Mouse (Mus musculus): Measurements from ENCODE around the gene Zc3h7b. TPM values are rescaled to one million over a fixed set of nuclear protein-coding genes. Genes with fewer than 3 reads are reported as not detected.

The Zc3h7b gene
- polyA plus RNA-seq, 1 experiment from 2014 or later, result 43.9 TPM

- H3K27ac ChIP-seq (replicated peaks), result peak overlapping the region; percentile 86
- H3K4me3 ChIP-seq, result peak overlapping the region; percentile 56
- 0% methylated on average over 15 of the region's 26 CpGs for whole genome bisulfite sequencing
- peaks cover 19% of the 10 kb centered on the region for H3K36me3 ChIP-seq
- peak; percentile 8; the same call in 1 of the 2 replicates for ATAC-seq (ENCODE audit: low read depth)
- no peaks in the 10 kb centered on the region for H3K27me3 ChIP-seq
- H3K9me3 ChIP-seq, result no peaks in the 10 kb centered on the region
- peaks cover 45% of the 10 kb centered on the region for H3K4me1 ChIP-seq (replicated peaks)
- peak overlapping the region; percentile 82 for H3K9ac ChIP-seq
- peak overlapping the region; percentile 79 for H3K4me2 ChIP-seq
Measured at GRCm38 (mm10) chr15:81811599-81811996, 66.7 kb downstream of the Zc3h7b start.

- Histone ChIP-seq H3K9me3 (no peaks in the 10 kb centered on the region), H3K4me1 (replicated peaks) (peaks cover 45% of the 10 kb centered on the region), H3K27me3 (no peaks in the 10 kb centered on the region), H3K27ac (replicated peaks) (no peak overlapping the region), H3K9ac (peak overlapping the region; percentile 82), H3K36me3 (peaks cover 26% of the 10 kb centered on the region), H3K4me2 (peak overlapping the region; percentile 79), H3K4me3 (peak overlapping the region; percentile 56)
- ATAC-seq (ENCODE audit: low read depth), result no peak
- 30% methylated on average over 3 of the region's 3 CpGs for WGBS
Measured at GRCm38 (mm10) chr15:81812287-81812686, 67.4 kb downstream of the Zc3h7b start.

GRCm38 (mm10) chr15:81812696-81813631 lies 68.1 kb downstream of the Zc3h7b start:
- H3K4me1 ChIP-seq (replicated peaks), result peaks cover 45% of the 10 kb centered on the region
- H3K4me3 ChIP-seq, result peak overlapping the region; percentile 56
- H3K9ac ChIP-seq, result peak overlapping the region; percentile 82
- 74% methylated on average over 7 of the region's 7 CpGs for WGBS
- no peak overlapping the region for H3K27ac ChIP-seq (replicated peaks)
- no peaks in the 10 kb centered on the region for H3K27me3 ChIP-seq
- ATAC-seq (ENCODE audit: low read depth), result no peak
- peak overlapping the region; percentile 79 for H3K4me2 ChIP-seq
- no peaks in the 10 kb centered on the region for H3K9me3 ChIP-seq
- H3K36me3 ChIP-seq, result peaks cover 33% of the 10 kb centered on the region

GRCm38 (mm10) chr15:81813986-81814705 lies 69.3 kb downstream of the Zc3h7b start:
- no peak overlapping the region; the same call in 1 of the 2 replicates for H3K9ac ChIP-seq
- ATAC-seq (ENCODE audit: low read depth), result no peak
- no peak overlapping the region for H3K4me3 ChIP-seq
- H3K4me2 ChIP-seq, result no peak overlapping the region
- WGBS, result 65% methylated on average over 5 of the region's 5 CpGs
- peaks cover 44% of the 10 kb centered on the region for H3K36me3 ChIP-seq
- H3K9me3 ChIP-seq, result no peaks in the 10 kb centered on the region
- H3K27ac ChIP-seq (replicated peaks), result no peak overlapping the region
- H3K27me3 ChIP-seq, result no peaks in the 10 kb centered on the region
- peaks cover 42% of the 10 kb centered on the region for H3K4me1 ChIP-seq (replicated peaks)

GRCm38 (mm10) chr15:81814716-81815370 lies 70.0 kb downstream of the Zc3h7b start:
- no peak overlapping the region for H3K9ac ChIP-seq
- H3K27ac ChIP-seq (replicated peaks), result no peak overlapping the region
- no peaks in the 10 kb centered on the region for H3K27me3 ChIP-seq
- H3K4me3 ChIP-seq, result no peak overlapping the region
- H3K4me1 ChIP-seq (replicated peaks), result peaks cover 35% of the 10 kb centered on the region
- ATAC-seq (ENCODE audit: low read depth), result no peak
- H3K36me3 ChIP-seq, result peaks cover 50% of the 10 kb centered on the region
- 93% methylated on average over 12 of the region's 12 CpGs for WGBS
- H3K4me2 ChIP-seq, result no peak overlapping the region
- no peaks in the 10 kb centered on the region for H3K9me3 ChIP-seq

GRCm38 (mm10) chr15:81818404-81818803 lies 73.5 kb downstream of the Zc3h7b start:
- peaks cover 10% of the 10 kb centered on the region for H3K4me1 ChIP-seq (replicated peaks)
- no peaks in the 10 kb centered on the region for H3K27me3 ChIP-seq
- no peak overlapping the region for H3K9ac ChIP-seq
- H3K9me3 ChIP-seq, result no peaks in the 10 kb centered on the region
- H3K4me2 ChIP-seq, result no peak overlapping the region
- 92% methylated on average over 3 of the region's 3 CpGs for WGBS
- H3K27ac ChIP-seq (replicated peaks), result no peak overlapping the region
- no peak overlapping the region for H3K4me3 ChIP-seq
- H3K36me3 ChIP-seq, result peaks cover 83% of the 10 kb centered on the region
- ATAC-seq (ENCODE audit: low read depth), result no peak

GRCm38 (mm10) chr15:81822631-81823030 lies 77.8 kb downstream of the Zc3h7b start:
- Histone ChIP-seq H3K36me3 (peaks cover 92% of the 10 kb centered on the region), H3K4me1 (replicated peaks) (no peaks in the 10 kb centered on the region), H3K9me3 (no peaks in the 10 kb centered on the region), H3K4me3 (no peak overlapping the region), H3K27ac (replicated peaks) (no peak overlapping the region), H3K4me2 (no peak overlapping the region), H3K27me3 (no peaks in the 10 kb centered on the region), H3K9ac (no peak overlapping the region)
- no peak for ATAC-seq (ENCODE audit: low read depth)
- WGBS, result 86% methylated on average over 3 of the region's 3 CpGs

GRCm38 (mm10) chr15:81824832-81825231 lies 80.0 kb downstream of the Zc3h7b start:
- no peak overlapping the region for H3K4me2 ChIP-seq
- WGBS, result 91% methylated on average over 3 of the region's 3 CpGs

GRCm38 (mm10) chr15:81828426-81829207 lies 83.8 kb downstream of the Zc3h7b start:
- Histone ChIP-seq H3K27me3 (0 out of 2 replicates have a peak, but pooled peaks cover 4% of the 10 kb centered on the region), H3K36me3 (peaks cover 40% of the 10 kb centered on the region), H3K9me3 (no peaks in the 10 kb centered on the region), H3K4me2 (no peak overlapping the region), H3K4me3 (no peak overlapping the region), H3K27ac (replicated peaks) (no peak overlapping the region), H3K4me1 (replicated peaks) (peaks cover 8% of the 10 kb centered on the region), H3K9ac (no peak overlapping the region)
- no peak for ATAC-seq (ENCODE audit: low read depth)
- WGBS, result 93% methylated on average over 7 of the region's 7 CpGs

More at GRCm38 (mm10) chr15:81824832-81825231, 80.0 kb downstream of the Zc3h7b start:
- no peak overlapping the region for H3K4me3 ChIP-seq
- no peak for ATAC-seq (ENCODE audit: low read depth)
- no peak overlapping the region for H3K9ac ChIP-seq
- no peaks in the 10 kb centered on the region for H3K9me3 ChIP-seq
- H3K27ac ChIP-seq (replicated peaks), result no peak overlapping the region
- no peaks in the 10 kb centered on the region for H3K27me3 ChIP-seq
- no peaks in the 10 kb centered on the region for H3K4me1 ChIP-seq (replicated peaks)
- peaks cover 76% of the 10 kb centered on the region for H3K36me3 ChIP-seq

GRCm38 (mm10) chr15:81829208-81829580 lies 84.3 kb downstream of the Zc3h7b start:
- no peak overlapping the region for H3K27ac ChIP-seq (replicated peaks)

GRCm38 (mm10) chr15:81830530-81830929 lies 85.7 kb downstream of the Zc3h7b start:
- Histone ChIP-seq H3K9me3 (no peaks in the 10 kb centered on the region), H3K27ac (replicated peaks) (no peak overlapping the region), H3K27me3 (peaks cover 11% of the 10 kb centered on the region), H3K4me3 (no peak overlapping the region), H3K4me2 (no peak overlapping the region), H3K36me3 (peaks cover 21% of the 10 kb centered on the region), H3K4me1 (replicated peaks) (peaks cover 14% of the 10 kb centered on the region), H3K9ac (no peak overlapping the region; the same call in 1 of the 2 replicates)
- no peak for ATAC-seq (ENCODE audit: low read depth)
- WGBS, result 89% methylated on average over 4 of the region's 4 CpGs

More at GRCm38 (mm10) chr15:81829208-81829580, 84.3 kb downstream of the Zc3h7b start:
- 0 out of 2 replicates have a peak, but pooled peaks cover 4% of the 10 kb centered on the region for H3K27me3 ChIP-seq
- H3K4me2 ChIP-seq, result no peak overlapping the region
- H3K4me3 ChIP-seq, result no peak overlapping the region
- WGBS, result 64% methylated on average over 2 of the region's 2 CpGs
- no peaks in the 10 kb centered on the region for H3K9me3 ChIP-seq
- peaks cover 35% of the 10 kb centered on the region for H3K36me3 ChIP-seq
- H3K9ac ChIP-seq, result no peak overlapping the region
- H3K4me1 ChIP-seq (replicated peaks), result peaks cover 8% of the 10 kb centered on the region
- no peak for ATAC-seq (ENCODE audit: low read depth)

All from neural tube, embryonic 13.5 days (tissue).